Mouse (Mus musculus) testis, postnatal 10 days (tissue): ENCODE data around the gene Bbs9.
A peak's percentile ranks its signal among the peaks of the same experiment; 100 is the strongest.

ENCODE experiments used
- DNase-seq: peaks from one replicate; pipeline ENCODE4 v3.0.0; 2021; ENCODE audit warnings: low spot score

Gene Bbs9

DNA sequence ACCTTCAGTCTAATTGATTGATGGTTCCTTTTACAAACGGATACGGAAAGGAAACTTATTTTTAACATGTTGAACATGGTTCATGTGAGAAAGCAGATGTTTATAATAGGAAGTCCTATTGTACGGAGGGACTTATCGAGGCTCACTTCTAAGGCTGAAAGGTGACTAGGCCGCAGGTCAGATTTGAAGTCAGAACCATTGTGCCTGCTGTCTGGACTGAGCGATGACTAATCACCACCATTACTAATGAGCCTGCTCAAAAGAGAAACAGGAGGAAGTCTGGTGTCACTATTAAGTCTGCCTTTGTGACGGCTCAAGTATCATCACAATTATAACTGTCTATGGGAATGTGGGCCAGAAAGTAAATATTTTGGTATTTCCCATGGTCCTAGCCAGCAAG is 325.2 kb downstream of the Bbs9 start:
- DNase-seq = no peak

DNA sequence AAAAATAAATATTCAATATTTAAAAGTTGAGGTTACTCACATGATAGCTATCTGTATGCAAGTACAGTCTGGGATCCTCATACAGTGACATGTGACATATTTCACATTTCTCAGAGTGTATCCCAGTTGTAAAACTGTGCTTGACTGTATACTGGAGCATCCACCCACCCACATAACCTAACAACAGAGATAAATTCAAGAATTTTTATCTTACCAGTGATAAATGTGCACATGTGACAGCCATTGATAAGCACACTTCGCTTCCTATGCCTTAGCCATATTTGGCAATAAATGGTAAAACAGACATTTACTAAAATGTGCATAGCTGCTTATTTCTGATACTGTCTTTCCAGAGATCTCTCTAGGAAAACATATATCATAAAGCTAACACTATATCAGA is 330.5 kb downstream of the Bbs9 start:
- no peak for DNase-seq

DNA sequence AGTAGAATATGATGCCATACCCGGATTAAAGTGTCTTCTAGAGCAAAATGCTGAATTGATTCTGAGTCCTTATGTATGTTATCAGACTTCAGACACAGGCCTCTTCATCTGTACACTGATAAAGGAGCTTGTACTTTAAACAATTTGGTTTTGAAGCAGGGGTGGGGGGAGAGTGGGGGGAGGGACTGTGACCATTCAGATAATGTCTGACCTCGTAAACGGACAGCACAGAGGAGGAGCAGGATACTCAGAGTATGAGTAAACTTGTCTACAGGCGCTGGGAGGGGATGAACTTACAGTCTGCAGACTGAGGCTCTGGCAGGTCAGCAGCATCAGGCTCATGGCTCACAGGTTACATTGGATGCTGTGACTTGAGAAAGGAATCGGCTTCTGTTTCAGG is 331.0 kb downstream of the Bbs9 start:
- DNase-seq = no peak

DNA sequence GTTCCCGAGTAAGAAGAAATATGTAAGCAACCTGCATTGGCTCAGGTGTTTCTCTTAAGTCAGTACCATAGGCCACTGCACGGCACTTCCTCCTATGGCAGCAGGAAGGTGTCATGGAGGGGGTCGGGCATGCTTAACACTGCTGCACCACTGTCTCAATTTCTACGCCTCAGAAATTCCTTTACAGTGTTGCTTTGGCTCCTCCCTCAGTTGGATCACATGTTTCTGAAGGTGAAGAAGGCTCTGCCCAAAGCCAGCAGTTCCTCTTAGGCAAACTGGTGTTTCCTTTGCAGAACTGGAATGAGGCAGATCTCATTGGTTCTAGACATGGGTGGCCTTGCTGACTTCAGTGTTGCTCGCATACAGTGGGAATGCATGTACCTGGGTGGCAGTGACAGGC is 332.2 kb downstream of the Bbs9 start:
- no peak for DNase-seq

DNA sequence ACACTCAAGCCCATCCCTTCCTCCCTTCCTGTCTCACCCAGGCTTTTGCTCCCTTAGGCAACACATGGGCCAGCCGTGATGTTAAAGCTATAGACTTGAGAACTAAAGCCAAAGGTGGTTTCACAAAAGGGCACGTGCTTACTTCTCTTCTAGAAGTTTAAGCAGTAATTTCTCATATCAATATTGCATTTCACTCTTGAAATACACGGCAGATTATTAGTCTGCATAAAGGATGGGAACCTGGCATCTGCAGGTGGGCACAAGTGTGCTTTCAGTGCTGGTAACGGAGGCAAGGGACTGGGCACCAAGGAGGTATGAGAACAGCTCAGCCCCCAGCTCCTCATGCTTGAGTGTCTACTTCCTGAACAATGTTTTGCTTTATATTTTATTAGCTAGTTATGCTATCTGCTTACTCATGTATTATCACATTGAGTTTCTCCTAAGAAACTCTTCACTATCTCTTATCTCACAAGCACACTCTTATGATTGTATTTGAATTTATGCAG is 334.2 kb downstream of the Bbs9 start:
- no peak for DNase-seq

DNA sequence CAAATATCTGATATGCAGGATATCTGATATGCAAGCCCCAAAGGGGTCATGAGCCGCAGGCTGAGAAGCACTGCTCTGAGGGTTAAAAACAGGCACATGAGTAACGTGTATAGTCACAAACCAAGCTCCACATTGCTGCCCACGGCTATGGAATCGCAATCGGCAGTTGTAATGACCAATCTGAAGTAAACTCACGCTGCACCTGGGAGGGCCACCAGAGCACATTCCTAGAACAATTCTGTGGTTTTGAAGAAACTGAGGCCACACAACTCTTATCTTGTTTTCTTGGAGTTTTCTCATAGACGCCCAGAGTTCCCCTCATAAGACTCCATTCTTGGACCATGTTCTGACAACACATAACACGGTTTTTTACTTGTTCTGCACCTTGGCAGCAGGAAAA is 334.9 kb downstream of the Bbs9 start:
- DNase-seq = no peak

DNA sequence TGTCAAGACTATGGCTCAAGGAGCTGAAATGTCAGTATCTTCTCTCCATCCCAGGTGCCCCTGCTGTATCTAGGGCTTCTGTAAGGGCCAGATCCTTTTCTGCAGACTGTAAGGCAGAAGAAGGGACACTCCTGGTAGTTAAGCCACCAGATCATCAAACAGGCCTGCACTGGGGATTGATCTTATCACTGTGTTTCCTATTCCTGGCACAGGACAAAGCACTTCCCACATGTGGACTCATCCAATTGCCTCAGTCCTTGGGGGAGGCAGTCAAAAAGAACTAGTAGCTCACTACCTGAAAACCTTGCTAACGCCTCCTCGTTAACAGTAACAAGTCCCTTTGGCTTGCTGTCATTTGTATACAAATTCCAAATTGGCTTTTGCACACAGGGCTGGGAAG is 336.4 kb downstream of the Bbs9 start:
- DNase-seq = no peak

DNA sequence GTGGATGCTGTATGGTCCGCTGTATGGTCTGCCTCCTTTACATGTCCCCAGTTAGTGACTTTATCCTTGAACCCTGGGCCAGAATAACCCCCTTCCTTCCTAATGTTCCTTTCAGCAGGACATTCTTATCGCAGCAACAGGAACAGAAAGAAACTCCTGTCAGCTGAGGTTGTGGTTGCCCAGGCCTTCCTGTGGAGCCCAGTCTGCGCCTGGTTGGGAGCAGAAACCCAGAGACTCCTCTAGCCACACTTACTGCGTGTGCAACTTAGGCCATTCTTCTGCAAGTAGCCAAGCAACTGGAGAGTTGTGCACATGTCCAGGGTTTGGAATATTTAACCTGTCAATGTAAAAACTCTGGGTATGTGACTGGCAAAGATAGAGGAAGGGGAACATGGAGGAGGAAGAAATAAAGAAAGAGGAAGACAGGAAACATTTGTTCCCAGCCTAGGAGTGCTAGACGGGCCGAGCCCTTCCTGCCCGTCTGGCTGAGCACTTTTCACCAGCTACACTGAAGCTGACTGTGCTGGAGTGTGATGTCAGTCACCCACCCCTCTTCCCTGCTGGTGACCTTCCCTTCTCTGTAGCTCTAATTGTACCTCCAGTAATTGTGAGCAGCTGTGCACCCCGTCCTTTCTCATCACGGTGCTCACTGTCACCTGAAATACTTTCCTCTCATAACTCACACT is 339.0 kb downstream of the Bbs9 start:
- DNase-seq = no peak

DNA sequence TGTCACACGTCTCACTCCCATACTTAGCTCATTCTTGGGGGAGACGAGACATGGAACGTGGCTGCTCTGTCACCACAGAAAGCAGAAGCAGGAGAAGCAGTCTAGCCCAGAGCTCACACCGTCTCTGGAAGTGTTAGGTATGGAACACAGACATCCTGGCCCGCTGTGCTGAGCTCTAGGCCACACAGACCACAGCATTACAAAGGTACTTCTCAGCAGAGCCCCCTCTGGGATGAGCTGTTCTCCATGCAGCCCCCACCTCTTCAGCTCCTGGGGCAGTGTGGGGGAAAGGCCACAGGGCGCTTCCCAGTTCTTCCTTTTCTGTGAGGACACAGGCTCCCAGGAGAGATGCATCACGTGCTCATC is 339.6 kb downstream of the Bbs9 start:
- no peak for DNase-seq

DNA sequence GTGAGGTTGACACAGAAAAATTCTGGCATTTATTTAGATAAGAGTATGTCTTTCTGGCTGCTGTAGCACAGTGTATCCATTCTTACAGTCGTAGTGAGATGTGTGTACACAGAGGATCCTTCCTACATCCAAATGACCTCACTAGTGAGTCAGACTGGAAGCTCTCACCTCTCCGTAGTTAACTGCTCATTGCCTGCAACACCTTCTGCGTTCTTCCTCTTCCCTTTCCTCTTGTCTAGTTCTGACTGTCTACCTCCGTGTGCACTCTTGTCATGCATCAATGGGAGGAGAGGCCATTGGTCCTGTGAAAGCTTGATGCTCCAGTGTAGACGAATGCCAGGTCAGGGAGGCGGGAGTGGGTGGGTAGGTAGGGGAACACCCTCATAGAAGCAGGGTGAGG is 344.0 kb downstream of the Bbs9 start:
- no peak for DNase-seq

DNA sequence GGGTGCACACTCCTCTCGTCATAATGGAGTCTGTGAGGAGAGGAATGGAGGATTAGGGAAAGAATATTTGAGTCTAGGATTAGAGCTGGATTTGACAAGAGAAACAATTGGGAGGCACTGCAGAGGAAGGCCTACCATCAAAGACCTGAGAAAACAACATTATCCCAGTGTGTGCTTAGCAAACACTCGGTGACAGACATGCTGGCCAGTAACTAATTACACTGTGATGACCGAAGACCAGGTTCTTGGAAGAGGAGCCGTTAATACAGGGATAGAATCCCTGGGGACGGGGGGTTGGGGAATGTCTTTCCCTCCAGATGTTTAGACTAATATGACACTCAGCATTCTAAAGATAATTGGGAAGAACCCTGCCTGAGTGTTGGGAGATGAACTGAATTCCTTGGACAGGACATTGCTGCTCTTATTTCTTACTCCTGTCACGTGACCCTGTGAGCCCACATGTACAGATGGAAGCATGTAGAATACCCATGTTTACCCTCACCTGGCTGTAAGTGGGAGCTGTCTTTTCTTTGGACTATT is 345.2 kb downstream of the Bbs9 start:
- DNase-seq = no peak

DNA sequence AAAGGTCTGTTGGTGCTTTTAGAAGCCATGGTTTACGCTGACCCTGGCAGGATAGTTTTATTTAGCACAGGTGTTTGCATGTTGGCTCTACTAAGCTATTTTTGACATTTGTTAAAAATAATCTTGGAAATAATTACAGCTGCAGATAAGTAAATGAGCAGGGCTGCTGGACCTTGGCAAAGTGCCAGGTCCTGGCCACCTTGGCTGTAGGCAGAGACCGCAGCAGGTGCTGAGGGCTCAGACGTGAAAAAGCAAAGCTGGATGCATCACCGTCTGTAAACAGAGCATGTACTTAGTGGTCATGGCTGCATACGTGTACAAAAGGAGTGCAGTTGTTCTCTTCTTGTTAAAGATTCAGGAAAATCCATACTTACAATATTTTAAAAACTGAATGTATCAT is 347.3 kb downstream of the Bbs9 start:
- DNase-seq = peak; percentile 53

DNA sequence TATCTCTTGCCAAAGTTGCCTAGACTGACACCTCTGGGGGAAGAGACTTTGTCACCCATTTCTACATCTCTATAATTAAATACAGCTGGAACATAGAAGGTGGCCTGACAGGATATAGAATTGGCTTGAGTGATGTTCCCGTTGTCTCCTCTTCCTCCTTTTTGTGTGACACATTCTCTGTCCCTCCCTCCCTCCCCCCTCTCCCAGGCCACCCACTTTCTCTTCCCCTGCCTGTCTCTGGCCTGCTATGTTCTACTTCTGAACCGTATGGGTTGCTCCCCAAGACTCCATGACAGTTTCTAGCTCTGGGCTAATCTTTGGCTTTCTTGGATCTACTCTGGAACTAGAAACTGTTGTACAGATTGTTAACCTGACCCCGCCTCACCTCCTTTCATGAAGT is 348.3 kb downstream of the Bbs9 start:
- DNase-seq = no peak

DNA sequence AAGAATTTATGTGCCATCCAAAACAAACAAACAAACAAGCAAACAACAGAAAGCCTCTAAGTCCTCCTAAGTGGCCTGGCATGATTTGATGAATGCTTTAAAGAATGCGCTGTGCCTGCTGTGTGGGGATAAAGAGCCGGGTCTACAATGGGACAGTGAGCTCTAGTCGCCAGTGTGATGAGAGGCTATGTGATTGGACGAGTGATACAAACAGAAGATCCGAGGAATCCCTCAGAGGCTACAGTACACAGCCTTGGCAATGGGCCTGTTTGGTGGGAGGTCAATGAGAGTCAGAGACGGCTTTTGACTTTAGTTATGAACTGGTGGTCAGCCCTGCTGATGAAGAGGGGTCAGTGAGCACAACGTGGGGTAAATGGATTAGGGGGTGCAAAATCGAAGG is 349.4 kb downstream of the Bbs9 start:
- DNase-seq = no peak

DNA sequence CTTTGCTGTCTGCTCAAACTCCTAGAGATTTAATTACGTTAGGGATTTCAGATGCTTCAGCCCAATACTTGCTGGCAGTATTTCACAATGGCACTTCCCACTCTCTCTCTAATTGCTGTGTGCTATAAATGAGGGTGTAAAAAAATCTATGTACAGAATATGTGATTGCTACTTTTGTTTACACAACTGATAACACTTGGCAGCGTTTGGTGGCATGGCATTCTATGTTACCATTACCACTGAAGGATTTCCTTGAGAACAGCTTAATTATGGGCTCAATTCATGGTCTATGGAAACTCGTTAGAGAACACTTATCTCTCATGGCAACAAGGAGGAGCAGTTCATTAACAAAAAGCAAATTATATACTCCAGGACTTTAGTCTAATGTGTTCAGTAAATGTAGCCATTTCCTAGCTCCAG is 351.1 kb downstream of the Bbs9 start:
- DNase-seq = no peak

DNA sequence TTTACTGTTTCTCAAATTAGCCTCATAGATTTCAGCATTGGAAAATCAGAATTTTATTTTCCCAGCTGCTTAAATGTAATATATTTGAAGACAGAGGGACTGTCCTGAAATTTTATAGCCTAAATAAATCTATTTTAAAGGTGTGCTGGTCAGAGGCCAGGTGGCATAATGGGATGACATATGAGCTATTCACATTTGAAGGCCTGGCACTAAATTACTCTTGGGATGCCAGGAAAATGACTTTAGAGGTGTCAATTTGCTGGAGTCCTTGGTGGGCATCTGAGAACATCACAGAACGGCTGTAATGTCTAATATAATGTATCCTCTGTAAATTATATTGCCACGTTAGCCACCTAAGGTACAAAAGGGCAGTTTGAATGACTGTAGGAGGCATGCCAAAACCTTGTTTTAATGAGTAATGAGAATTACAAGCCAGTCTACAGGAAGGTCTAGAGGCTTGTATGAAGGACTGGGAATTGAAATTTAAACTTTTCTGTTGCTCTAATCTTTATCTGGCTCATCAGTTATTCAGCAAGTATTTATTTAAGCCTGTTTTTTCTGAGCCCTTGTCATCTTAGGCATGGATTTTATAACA is 351.8 kb downstream of the Bbs9 start:
- DNase-seq = no peak

DNA sequence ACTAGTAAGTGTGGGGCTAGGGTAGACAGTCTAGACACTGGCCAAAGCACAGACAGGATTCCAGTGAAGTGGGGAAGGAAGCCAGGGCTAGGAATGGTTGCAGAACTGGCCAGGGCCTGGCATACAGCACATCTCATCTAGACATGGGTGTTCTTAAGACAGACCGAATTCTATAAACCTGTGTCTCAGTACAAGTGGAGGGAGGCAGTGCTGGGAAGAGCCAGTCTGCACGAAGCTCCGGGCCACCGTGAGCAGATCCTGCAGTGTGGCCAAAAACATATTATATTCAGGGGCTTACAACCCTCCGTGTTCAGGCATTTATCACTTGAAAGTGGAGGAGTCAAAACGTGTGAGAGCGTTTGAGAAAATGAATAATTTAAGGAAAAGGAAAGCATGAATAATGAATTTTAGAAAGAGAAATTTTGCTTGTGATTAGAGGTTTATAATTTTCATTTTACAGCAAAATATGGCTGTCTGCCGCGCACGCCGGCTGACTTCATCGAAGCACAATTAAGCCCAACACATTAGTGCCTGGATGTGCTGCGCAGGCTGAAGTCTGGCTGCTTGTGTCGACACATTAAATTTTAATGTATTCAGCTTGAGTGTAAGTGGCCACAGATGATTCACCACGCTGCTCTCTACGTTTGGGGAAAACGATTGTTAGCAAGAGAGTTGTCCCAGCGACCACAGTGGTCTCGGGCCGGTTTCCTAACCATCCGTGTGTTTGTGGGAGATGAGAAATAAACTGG is 353.9 kb downstream of the Bbs9 start:
- no peak for DNase-seq

DNA sequence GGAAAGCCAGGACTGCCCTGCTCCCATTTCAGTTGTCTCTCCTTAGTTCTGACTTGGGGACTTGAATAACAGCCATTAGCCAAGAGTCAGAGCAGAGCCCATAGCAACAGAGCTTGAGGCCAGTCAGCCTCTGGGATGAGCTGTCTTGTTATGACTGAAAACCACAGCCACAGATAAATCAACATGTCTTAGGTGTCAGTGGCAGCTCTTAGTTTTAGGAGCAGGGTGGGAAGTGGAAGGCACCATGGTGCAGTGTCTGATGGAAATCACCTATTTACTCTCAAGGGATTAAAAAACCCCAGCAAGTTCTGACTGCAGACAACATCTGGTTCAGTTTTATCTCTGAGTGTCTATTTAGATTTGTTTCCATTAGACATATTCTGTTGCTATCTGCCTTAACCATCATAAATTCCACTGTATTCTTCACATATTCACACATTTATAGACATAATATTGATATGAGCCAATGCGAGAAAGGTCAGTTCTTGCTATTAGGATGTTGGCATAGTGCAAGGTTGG is 359.5 kb downstream of the Bbs9 start:
- no peak for DNase-seq

DNA sequence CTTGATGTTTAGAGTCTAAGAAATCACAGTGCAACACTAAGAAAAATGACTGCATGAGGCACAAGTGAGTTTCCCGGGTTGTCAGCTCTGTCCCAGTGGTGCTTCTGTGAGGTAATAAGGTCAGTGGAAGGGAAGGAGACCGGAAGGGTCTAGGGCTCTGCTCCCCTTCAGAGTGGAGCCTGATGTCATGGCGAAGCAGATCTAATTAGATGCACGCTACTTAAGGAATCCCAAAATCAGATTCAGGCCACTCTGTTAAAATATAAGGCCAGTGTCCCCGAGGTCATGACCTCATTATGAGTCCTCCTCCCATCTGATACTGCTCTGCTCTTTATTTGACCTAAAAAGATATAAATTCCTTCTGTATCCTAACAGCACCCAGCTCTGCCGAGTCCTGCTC is 361.5 kb downstream of the Bbs9 start:
- no peak for DNase-seq

DNA sequence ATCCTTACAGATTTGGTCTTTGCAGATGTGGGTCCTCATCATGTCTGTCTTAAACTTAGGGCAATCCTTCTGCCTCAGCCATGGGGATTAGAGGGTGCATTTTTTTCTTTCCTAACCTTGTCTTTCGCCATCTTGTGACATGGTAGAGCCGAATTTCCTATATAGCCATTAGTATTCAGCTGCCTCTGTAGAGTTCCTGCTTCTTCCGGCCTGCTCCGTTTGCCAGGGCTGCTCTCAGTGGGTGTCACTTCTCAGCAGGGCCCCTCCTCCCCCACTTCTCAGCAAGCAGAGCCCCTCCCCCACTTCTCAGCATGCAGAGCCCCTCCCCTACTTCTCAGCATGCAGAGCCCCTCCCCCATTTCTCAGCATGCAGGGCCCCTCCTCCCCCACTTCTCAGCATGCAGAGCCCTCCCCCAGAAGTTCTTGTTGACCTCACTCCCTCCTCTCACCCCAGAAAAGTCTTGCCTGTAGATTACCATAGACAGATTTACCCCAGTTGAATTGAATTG is 362.2 kb downstream of the Bbs9 start:
- no peak for DNase-seq

DNA sequence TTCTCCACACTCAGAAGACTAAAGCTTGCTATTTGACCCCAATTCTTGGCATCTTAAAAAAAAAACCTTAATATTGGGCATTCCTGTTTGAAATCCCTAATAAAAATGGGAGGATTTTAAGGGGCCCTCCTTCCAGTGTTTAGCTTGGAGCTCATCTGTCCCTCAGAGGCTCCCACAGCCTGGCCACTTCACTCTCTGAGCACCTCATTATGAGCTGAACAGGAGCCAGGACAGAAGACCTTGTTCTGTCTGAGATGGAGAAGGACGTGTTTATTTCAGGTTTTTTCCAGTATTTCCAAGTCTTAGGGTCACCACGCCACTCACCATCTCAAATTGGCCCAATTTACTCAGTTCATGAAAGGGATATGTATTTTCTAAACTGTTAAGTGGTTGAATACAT is 370.5 kb downstream of the Bbs9 start:
- no peak for DNase-seq

DNA sequence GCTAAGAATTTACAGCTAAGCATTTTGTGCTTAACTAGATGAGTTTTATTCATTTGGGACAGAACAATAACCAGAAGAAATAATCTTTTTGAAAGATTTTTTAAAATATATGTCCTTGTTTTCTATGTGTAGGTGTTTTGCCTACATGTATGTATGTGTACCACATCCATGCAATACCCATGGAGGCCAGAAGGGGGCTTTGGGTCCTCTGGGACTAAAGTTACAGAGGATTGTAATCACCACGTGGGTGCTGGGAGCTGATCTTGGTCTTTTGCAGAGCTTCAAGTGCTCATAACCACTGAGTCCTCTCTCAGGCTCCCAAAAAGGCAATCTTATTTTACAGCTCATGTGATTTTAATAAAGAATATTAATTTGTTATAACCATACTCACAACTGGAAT is 371.3 kb downstream of the Bbs9 start:
- DNase-seq = no peak

DNA sequence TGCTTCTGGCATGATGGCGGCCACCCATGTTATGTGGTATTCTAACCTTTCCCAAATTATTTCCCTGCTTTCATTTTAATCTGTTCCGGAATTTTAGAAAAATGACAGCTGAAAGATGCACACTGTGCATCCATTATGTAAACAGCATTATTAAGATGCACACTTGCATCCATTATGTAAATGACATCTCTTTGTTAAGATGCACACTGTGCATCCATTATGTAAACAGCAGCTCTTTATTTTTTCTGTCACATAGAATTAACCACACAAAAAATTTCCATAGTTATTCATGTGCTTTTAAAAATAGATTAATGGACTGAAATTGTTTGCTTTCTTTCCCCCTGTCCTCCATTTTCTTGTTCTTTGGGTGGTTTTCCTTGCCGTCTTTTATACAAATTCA is 373.3 kb downstream of the Bbs9 start:
- DNase-seq = no peak
